In the genomic region with DNA sequence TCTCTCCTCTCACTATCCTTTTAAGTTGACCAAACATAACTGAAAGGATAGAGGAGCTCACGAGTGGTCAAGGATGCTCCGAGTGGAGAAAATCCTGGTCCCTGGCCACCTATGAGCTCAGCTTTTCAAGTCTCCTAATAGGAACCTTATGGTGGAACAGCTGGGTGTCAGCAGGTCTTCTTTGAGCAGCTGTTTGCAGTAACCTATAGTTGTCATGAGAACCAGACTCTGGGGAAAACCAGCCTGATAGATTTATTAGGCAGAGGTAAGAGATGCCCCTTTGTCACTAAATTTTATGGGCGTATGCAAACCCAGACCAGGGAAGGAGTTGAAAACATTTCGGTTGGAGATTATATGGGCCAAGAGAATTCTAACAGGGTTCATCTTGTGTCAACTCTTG, we compare ENCODE assay signal across 16 mouse cellular contexts.
A peak's percentile ranks its signal among the peaks of the same experiment; 100 is the strongest.
DNase-seq lines count a peak whose midpoint lies in the region; ATAC-seq lines count a peak whose summit lies in the region.
"Had no signal": no experiment of that assay in that cellular context is flagged by ENCODE, and none has a peak within 500 bp of the region (broad histone marks: within the 10 kb centered on the region; RNA-seq: fewer than 3 reads in every experiment).

No protein-coding gene starts in this region.

- H3K27ac ChIP-seq in kidney, embryonic 15.5 days: no peak overlapping the region
- H3K27ac ChIP-seq in hindbrain, embryonic 16.5 days (ENCODE audit: low read depth, low read length): no peak overlapping the region
- H3K27ac ChIP-seq: layer of hippocampus, adult 2 months; left cerebral cortex, adult 2 months; limb, embryonic 12.5 days; midbrain, embryonic 10.5 days had no signal

- intact Hi-C loops in gastrocnemius, postnatal 36 days (cut with DNase I): no loop called here

- H3K27me3 ChIP-seq in kidney, embryonic 15.5 days: no peaks in the 10 kb centered on the region
- H3K27me3 ChIP-seq in hindbrain, embryonic 16.5 days (replicated peaks; ENCODE audit: control insufficient read depth, insufficient read depth, low read length): no peaks in the 10 kb centered on the region
- H3K27me3 ChIP-seq: limb, embryonic 12.5 days had no signal

- H3K9me3 ChIP-seq in kidney, embryonic 15.5 days (replicated peaks): no peaks in the 10 kb centered on the region
- H3K9me3 ChIP-seq in hindbrain, embryonic 16.5 days (ENCODE audit: control insufficient read depth, low read length): no peaks in the 10 kb centered on the region
- H3K9me3 ChIP-seq: limb, embryonic 12.5 days; midbrain, embryonic 10.5 days had no signal

- ATAC-seq in kidney, embryonic 15.5 days (replicated peaks; ENCODE audit: low FRiP score): peak; percentile 56
- no peak for ATAC-seq in hindbrain, embryonic 16.5 days
- ATAC-seq: forebrain, embryonic 16.5 days had no signal

- peaks cover 9% of the 10 kb centered on the region for H3K4me1 ChIP-seq in kidney, embryonic 15.5 days
- H3K4me1 ChIP-seq in hindbrain, embryonic 16.5 days (ENCODE audit: control insufficient read depth, insufficient read depth, low read depth, low read length): no peaks in the 10 kb centered on the region
- H3K4me1 ChIP-seq: midbrain, embryonic 10.5 days had no signal

- WGBS in kidney, embryonic 15.5 days: 15% methylated on average over 4 of the region's 4 CpGs
- 72% methylated on average over 4 of the region's 4 CpGs for WGBS in hindbrain, embryonic 16.5 days

- H3K9ac ChIP-seq in kidney, embryonic 15.5 days: no peak overlapping the region
- H3K9ac ChIP-seq in hindbrain, embryonic 16.5 days (ENCODE audit: low read depth, low read length): no peak overlapping the region
- H3K9ac ChIP-seq: limb, embryonic 12.5 days had no signal

- H3K36me3 ChIP-seq in kidney, embryonic 15.5 days: no peaks in the 10 kb centered on the region
- 0 out of 2 replicates have a peak, but pooled peaks cover 2% of the 10 kb centered on the region for H3K36me3 ChIP-seq in hindbrain, embryonic 16.5 days (ENCODE audit: control insufficient read depth, insufficient read depth, low read length)
- H3K36me3 ChIP-seq: limb, embryonic 12.5 days; midbrain, embryonic 10.5 days had no signal

- H3K4me3 ChIP-seq in kidney, embryonic 15.5 days (replicated peaks): no peak overlapping the region
- H3K4me3 ChIP-seq in hindbrain, embryonic 16.5 days (ENCODE audit: low read length): no peak overlapping the region
- H3K4me3 ChIP-seq: erythroblast, embryonic 14.5 days; layer of hippocampus, adult 2 months; left cerebral cortex, adult 2 months; limb, embryonic 12.5 days; midbrain, embryonic 10.5 days had no signal

- H3K4me2 ChIP-seq in kidney, embryonic 15.5 days: no peak overlapping the region
- no peak overlapping the region for H3K4me2 ChIP-seq in hindbrain, embryonic 16.5 days (ENCODE audit: low read length)
- H3K4me2 ChIP-seq: limb, embryonic 12.5 days had no signal

- DNase-seq in gastrocnemius, adult 18-20 months (ENCODE audit: low spot score): peak; percentile 6
- DNase-seq in gastrocnemius, postnatal 36 days: no peak
- no peak for DNase-seq in kidney, adult 18-20 months
- peak; percentile 53 for DNase-seq in NIH3T3 (ENCODE audit: low read depth)
- DNase-seq in embryo, embryonic 9.5 days (ENCODE audit: extremely low spot score): peak; percentile 24
- no peak for DNase-seq in layer of hippocampus, adult 18-20 months (ENCODE audit: low spot score in 2 of 2)
- DNase-seq: cerebellum, adult 11 months; heart, adult 11 months had no signal

Comparison
In these comparisons a context has a peak if more than half of its experiments do, and no peak if none do; other contexts are left out.
1. DNase-seq: peak in gastrocnemius, adult 18-20 months (single experiment), NIH3T3 (single experiment) and embryo, embryonic 9.5 days (single experiment); none in gastrocnemius, postnatal 36 days (0 of 2), kidney, adult 18-20 months (single experiment) and layer of hippocampus, adult 18-20 months (0 of 2).